23 mouse cellular contexts compared by ENCODE assay signal in genomic region chrX:20221486-20221885, GRCm38 (mm10).
A peak's percentile ranks its signal among the peaks of the same experiment; 100 is the strongest.
DNase-seq lines count a peak whose midpoint lies in the region; ATAC-seq and TF ChIP-seq lines count a peak whose summit lies in the region.
"Had no signal": no experiment of that assay in that cellular context is flagged by ENCODE, and none has a peak within 500 bp of the region (broad histone marks: within the 10 kb centered on the region; RNA-seq: fewer than 3 reads in every experiment).

No protein-coding gene starts in this region.

- no peak overlapping the region; the same call in 1 of the 2 replicates for H3K27ac ChIP-seq in CH12.LX (ENCODE audit: insufficient read depth, low read depth)
- H3K27ac ChIP-seq: forebrain, embryonic 10.5 days; hindbrain, embryonic 12.5 days; hindbrain, embryonic 15.5 days had no signal

- dilution Hi-C loops in CH12.LX (cut with MboI; ENCODE audit: extremely low pct_ligation_motif_present, extremely low pct_unique_long_range_greater_than_20kb, low sequenced_read_pairs), result no loop called here

- peak; percentile 92 for ATAC-seq in granulocyte monocyte progenitor cell, adult 5-6 weeks (replicated peaks; ENCODE audit: poor library complexity, severe bottlenecking)
- ATAC-seq in megakaryocyte progenitor cell, adult 5-6 weeks (replicated peaks; ENCODE audit: poor library complexity), result peak; percentile 46; the same call in 1 of the 2 replicates
- ATAC-seq: activated CD4-positive, CD25-positive, alpha-beta regulatory T cell, adult 4 months; CD4-positive, CD25-positive, alpha-beta regulatory T cell, adult 4 months; forebrain, embryonic 14.5 days; forebrain, postnatal 0 days; intestine, postnatal 0 days had no signal

- in situ Hi-C loops in CH12.LX (cut with MboI; ENCODE audit: low pct_ligation_motif_present, low pct_unique_long_range_greater_than_20kb, low sequenced_read_pairs), result no loop called here

- H3K9me3 ChIP-seq in CH12.LX (replicated peaks; ENCODE audit: low read length), result no peaks in the 10 kb centered on the region
- H3K9me3 ChIP-seq: forebrain, embryonic 10.5 days; hindbrain, embryonic 12.5 days; hindbrain, embryonic 15.5 days had no signal

- no peaks in the 10 kb centered on the region; the same call in 1 of the 2 replicates for H3K79me2 ChIP-seq in CH12.LX (replicated peaks; ENCODE audit: control insufficient read depth, extremely low read depth, insufficient read depth, poor library complexity, severe bottlenecking)

- peak overlapping the region; percentile 56; the same call in 1 of the 2 replicates for H3K4me2 ChIP-seq in CH12.LX (ENCODE audit: insufficient read depth, low read depth, poor library complexity, severe bottlenecking)
- H3K4me2 ChIP-seq: heart, embryonic 11.5 days; hindbrain, embryonic 12.5 days; hindbrain, embryonic 15.5 days had no signal

- no peak overlapping the region for H3K4me3 ChIP-seq in CH12.LX (replicated peaks in 1 of 3; ENCODE audit: low read depth in 2 of 3, low read length in 2 of 3, poor library complexity in 1 of 3)
- H3K4me3 ChIP-seq: forebrain, embryonic 10.5 days; hindbrain, embryonic 12.5 days; hindbrain, embryonic 15.5 days had no signal

- no peak for TF ChIP-seq CTCF in CH12.LX (conservative IDR thresholded peaks at IDR 0.05 in 1 of 2, IDR thresholded peaks at IDR 0.05 in 1 of 2; ENCODE audit: low read depth in 2 of 2, low read length in 2 of 2)

- no peak overlapping the region; the same call in 1 of the 2 replicates for H3K9ac ChIP-seq in CH12.LX (ENCODE audit: insufficient read depth, low read depth)
- H3K9ac ChIP-seq: forebrain, postnatal 0 days; hindbrain, embryonic 12.5 days; hindbrain, embryonic 15.5 days had no signal

- TF ChIP-seq POLR2A in CH12.LX (IDR thresholded peaks at IDR 0.05; ENCODE audit: low read depth, low read length), result no peak

- no peaks in the 10 kb centered on the region for H3K36me3 ChIP-seq in CH12.LX (replicated peaks in 1 of 2; ENCODE audit: control insufficient read depth in 1 of 2, insufficient read depth in 1 of 2, low read length in 1 of 2)
- H3K36me3 ChIP-seq: forebrain, embryonic 10.5 days; hindbrain, embryonic 12.5 days; hindbrain, embryonic 15.5 days had no signal

- peaks cover 0 to 15% of the 10 kb centered on the region in 2 experiments; a peak in 2 of 4 replicates for H3K4me1 ChIP-seq in CH12.LX (ENCODE audit: control insufficient read depth in 1 of 2, insufficient read depth in 2 of 2)
- H3K4me1 ChIP-seq: forebrain, embryonic 10.5 days; hindbrain, embryonic 12.5 days; hindbrain, embryonic 15.5 days had no signal

- no peaks in the 10 kb centered on the region for H3K27me3 ChIP-seq in CH12.LX (replicated peaks)
- H3K27me3 ChIP-seq: hindbrain, embryonic 12.5 days; hindbrain, embryonic 15.5 days had no signal

- TF ChIP-seq EP300 in CH12.LX (IDR thresholded peaks at IDR 0.05; ENCODE audit: low read length), result peak; percentile 79

- peak; percentile 37 for DNase-seq in CH12.LX (ENCODE audit: extremely low read depth)
- DNase-seq in right cerebral cortex, postnatal 36 days (ENCODE audit: low spot score in 2 of 2), result no peak
- no peak for DNase-seq in layer of hippocampus, adult 11-12 months (ENCODE audit: low spot score)
- no peak for DNase-seq in adrenal gland, postnatal 4 days (ENCODE audit: low spot score in 2 of 2)
- DNase-seq: adrenal gland, adult 8-10 months; adrenal gland, postnatal 25 days; cerebellum, adult 11 months; cerebellum, adult 2 months; cerebellum, postnatal 10 days; cerebellum, postnatal 36 days; forebrain, postnatal 0 days; gastrocnemius, postnatal 25 days; heart, adult 11 months had no signal

- no peak for TF ChIP-seq RAD21 in CH12.LX (IDR thresholded peaks at IDR 0.05; ENCODE audit: low read depth, low read length)

TF ChIP-seq in CH12.LX, 34 proteins besides CTCF, POLR2A, EP300 and RAD21:
- TF ChIP-seq MEF2A (IDR thresholded peaks at IDR 0.05; ENCODE audit: borderline replicate concordance, low read depth, low read length) (peak; percentile 46; the same call in 1 of the 2 replicates), ELF1 (IDR thresholded peaks at IDR 0.05; ENCODE audit: low read depth, low read length) (no peak), MYC (IDR thresholded peaks at IDR 0.05; ENCODE audit: low read depth, low read length) (no peak), SMC3 (IDR thresholded peaks at IDR 0.05; ENCODE audit: low read depth, low read length) (no peak; the same call in 1 of the 2 replicates), MXI1 (IDR thresholded peaks at IDR 0.05; ENCODE audit: low read depth, low read length) (no peak), MAFK (IDR thresholded peaks at IDR 0.05; ENCODE audit: insufficient replicate concordance, low read length) (no peak), BHLHE40 (IDR thresholded peaks at IDR 0.05; ENCODE audit: low read depth, low read length) (0 out of 2 replicates have a peak, but pooled peaks have one; percentile 29), TBP (conservative IDR thresholded peaks at IDR 0.05; ENCODE audit: low read depth, low read length) (no peak), ETS1 (conservative IDR thresholded peaks at IDR 0.05; ENCODE audit: low read depth, low read length) (peak; percentile 19; the same call in 1 of the 2 replicates), UBTF (IDR thresholded peaks at IDR 0.05; ENCODE audit: low read depth, low read length) (no peak), USF1 (IDR thresholded peaks at IDR 0.05; ENCODE audit: low read depth, low read length) (no peak), CHD2 (IDR thresholded peaks at IDR 0.05; ENCODE audit: low read length) (peak; percentile 32; the same call in 1 of the 2 replicates), NRF1 (IDR thresholded peaks at IDR 0.05; ENCODE audit: low read depth, low read length) (no peak), KAT2A (IDR thresholded peaks at IDR 0.05; ENCODE audit: insufficient replicate concordance, low read length) (no peak), MAZ (IDR thresholded peaks at IDR 0.05; ENCODE audit: low read depth, low read length) (no peak), E2F4 (IDR thresholded peaks at IDR 0.05; ENCODE audit: insufficient replicate concordance, low read depth, low read length) (no peak), TCF12 (IDR thresholded peaks at IDR 0.05; ENCODE audit: low read depth, low read length) (no peak), GABPA (IDR thresholded peaks at IDR 0.05; ENCODE audit: insufficient replicate concordance, low read depth, low read length) (no peak), IRF4 (IDR thresholded peaks at IDR 0.05; ENCODE audit: low read depth, low read length) (0 out of 2 replicates have a peak, but pooled peaks have one; percentile 43)
